Comparison of ENCODE assay signal across 26 mouse cellular contexts in genomic region chr17:32447195-32447594, GRCm38 (mm10). TPM values are rescaled to one million over a fixed set of nuclear protein-coding genes. Genes with fewer than 3 reads are reported as not detected.
DNase-seq lines count a peak whose midpoint lies in the region; ATAC-seq and TF ChIP-seq lines count a peak whose summit lies in the region.
"Had no signal": no experiment of that assay in that cellular context is flagged by ENCODE, and none has a peak within 500 bp of the region (broad histone marks: within the 10 kb centered on the region; RNA-seq: fewer than 3 reads in every experiment).

No protein-coding gene starts in this region.

- intact Hi-C loops in gastrocnemius, adult 2 months (cut with DNase I): no loop called here

- H3K27me3 ChIP-seq in liver, postnatal 0 days (ENCODE audit: insufficient read depth, low read length): peaks cover 3% of the 10 kb centered on the region
- peaks cover 27% of the 10 kb centered on the region for H3K27me3 ChIP-seq in liver, embryonic 12.5 days (replicated peaks)
- H3K27me3 ChIP-seq in CH12.LX (replicated peaks) (no peaks in the 10 kb centered on the region), MEL (ENCODE audit: control insufficient read depth in 1 of 2, insufficient read depth in 2 of 2, low read length in 2 of 2) (peaks cover 6 to 11% of the 10 kb centered on the region in 2 experiments)
- no peaks in the 10 kb centered on the region for H3K27me3 ChIP-seq in hindbrain, embryonic 11.5 days (ENCODE audit: control insufficient read depth, insufficient read depth, low read length)

- no peak for TF ChIP-seq POLR2A in CH12.LX (IDR thresholded peaks at IDR 0.05; ENCODE audit: low read depth, low read length)
- no peak for TF ChIP-seq POLR2A in MEL (IDR thresholded peaks at IDR 0.05; ENCODE audit: control insufficient read depth in 1 of 2, insufficient read depth in 1 of 2, low read depth in 1 of 2, low read length in 2 of 2, poor library complexity in 1 of 2)

- no peaks in the 10 kb centered on the region for H3K36me3 ChIP-seq in liver, postnatal 0 days (replicated peaks; ENCODE audit: insufficient read depth, low read length)
- H3K36me3 ChIP-seq in liver, embryonic 12.5 days: no peaks in the 10 kb centered on the region
- H3K36me3 ChIP-seq in CH12.LX (replicated peaks in 1 of 2; ENCODE audit: control insufficient read depth in 1 of 2, insufficient read depth in 1 of 2, low read length in 1 of 2) (no peaks in the 10 kb centered on the region), MEL (ENCODE audit: control insufficient read depth in 1 of 2, insufficient read depth in 2 of 2, low read length in 2 of 2) (no peaks in the 10 kb centered on the region)
- H3K36me3 ChIP-seq in hindbrain, embryonic 11.5 days (ENCODE audit: control insufficient read depth, insufficient read depth, low read length): no peaks in the 10 kb centered on the region
- H3K36me3 ChIP-seq: embryonic facial prominence, embryonic 12.5 days; forebrain, embryonic 15.5 days; G1E; heart, embryonic 10.5 days; heart, embryonic 15.5 days; hindbrain, embryonic 10.5 days; hindbrain, embryonic 15.5 days had no signal

- no peak overlapping the region for H3K9ac ChIP-seq in liver, postnatal 0 days (replicated peaks)
- no peak overlapping the region for H3K9ac ChIP-seq in liver, embryonic 12.5 days
- H3K9ac ChIP-seq in CH12.LX (ENCODE audit: insufficient read depth, low read depth): no peak overlapping the region
- H3K9ac ChIP-seq in MEL (ENCODE audit: control insufficient read depth, low read depth, low read length, poor library complexity, severe bottlenecking): no peak overlapping the region
- no peak overlapping the region for H3K9ac ChIP-seq in hindbrain, embryonic 11.5 days (ENCODE audit: low read depth, low read length)
- H3K9ac ChIP-seq: embryonic facial prominence, embryonic 12.5 days; forebrain, embryonic 15.5 days; heart, embryonic 15.5 days; hindbrain, embryonic 15.5 days had no signal

- H3K9me3 ChIP-seq in liver, postnatal 0 days (ENCODE audit: low read length): peaks cover 8% of the 10 kb centered on the region; the same call in 1 of the 2 replicates
- peaks cover 7% of the 10 kb centered on the region; the same call in 1 of the 2 replicates for H3K9me3 ChIP-seq in liver, embryonic 12.5 days (replicated peaks)
- H3K9me3 ChIP-seq in CH12.LX (replicated peaks; ENCODE audit: low read length) (peaks cover 10% of the 10 kb centered on the region), MEL (replicated peaks; ENCODE audit: insufficient read depth, low read length) (no peaks in the 10 kb centered on the region)
- H3K9me3 ChIP-seq in hindbrain, embryonic 11.5 days (ENCODE audit: control insufficient read depth, low read length): no peaks in the 10 kb centered on the region
- H3K9me3 ChIP-seq: heart, embryonic 10.5 days; heart, embryonic 15.5 days; hindbrain, embryonic 15.5 days had no signal

- H3K4me2 ChIP-seq in liver, postnatal 0 days (ENCODE audit: low read depth, low read length): no peak overlapping the region
- no peak overlapping the region for H3K4me2 ChIP-seq in liver, embryonic 12.5 days
- no peak overlapping the region for H3K4me2 ChIP-seq in CH12.LX (ENCODE audit: insufficient read depth, low read depth, poor library complexity, severe bottlenecking)
- no peak overlapping the region for H3K4me2 ChIP-seq in hindbrain, embryonic 11.5 days (replicated peaks; ENCODE audit: low read depth, low read length)
- H3K4me2 ChIP-seq: embryonic facial prominence, embryonic 12.5 days; forebrain, embryonic 15.5 days; heart, embryonic 15.5 days; hindbrain, embryonic 15.5 days had no signal

- in situ Hi-C loops in CH12.LX (cut with MboI; ENCODE audit: low pct_ligation_motif_present, low pct_unique_long_range_greater_than_20kb, low sequenced_read_pairs): no loop called here

- H3K27ac ChIP-seq in gastrocnemius, adult 2 months: no peak overlapping the region
- H3K27ac ChIP-seq in liver, postnatal 0 days (ENCODE audit: low read depth): no peak overlapping the region
- H3K27ac ChIP-seq in liver, embryonic 12.5 days: no peak overlapping the region
- no peak overlapping the region for H3K27ac ChIP-seq in CH12.LX (ENCODE audit: insufficient read depth, low read depth)
- H3K27ac ChIP-seq in MEL (ENCODE audit: control insufficient read depth, low read depth, low read length): no peak overlapping the region
- no peak overlapping the region for H3K27ac ChIP-seq in hindbrain, embryonic 11.5 days (ENCODE audit: low read depth, low read length)
- H3K27ac ChIP-seq: embryonic facial prominence, embryonic 12.5 days; forebrain, embryonic 15.5 days; heart, embryonic 10.5 days; heart, embryonic 15.5 days; hindbrain, embryonic 10.5 days; hindbrain, embryonic 15.5 days had no signal

- no peak for DNase-seq in gastrocnemius, adult 2 months
- no peak for DNase-seq in gastrocnemius, postnatal 10 days
- no peak for DNase-seq in liver, postnatal 0 days
- no peak for DNase-seq in CH12.LX (ENCODE audit: extremely low read depth)
- no peak for DNase-seq in MEL (ENCODE audit: low read depth, low spot score)
- DNase-seq in hindbrain, embryonic 11.5 days (ENCODE audit: low spot score): no peak
- DNase-seq: adrenal gland, postnatal 10 days; B cell, adult 2 months; cerebellum, adult 11-12 months; cerebellum, adult 9-10 months; cerebellum, postnatal 25 days; gastrocnemius, postnatal 25 days; heart, postnatal 14 days had no signal

- ATAC-seq in liver, postnatal 0 days: no peak
- ATAC-seq in liver, embryonic 12.5 days: no peak
- ATAC-seq in hindbrain, embryonic 11.5 days (ENCODE audit: low FRiP score): no peak
- ATAC-seq in frontal cortex, adult (ENCODE audit: low TSS enrichment): no peak
- ATAC-seq: CD4-positive, CD25-positive, alpha-beta regulatory T cell, adult 4 months; forebrain, embryonic 15.5 days; intestine, embryonic 16.5 days had no signal

- TF ChIP-seq RAD21 in CH12.LX (IDR thresholded peaks at IDR 0.05; ENCODE audit: low read depth, low read length) (no peak), MEL (IDR thresholded peaks at IDR 0.05; ENCODE audit: low read depth, low read length) (no peak)

- no peak for TF ChIP-seq EP300 in liver, postnatal 0 days (IDR thresholded peaks at IDR 0.05; ENCODE audit: low read depth)
- TF ChIP-seq EP300 in CH12.LX (IDR thresholded peaks at IDR 0.05; ENCODE audit: low read length) (no peak), MEL (IDR thresholded peaks at IDR 0.05; ENCODE audit: low read depth in 1 of 2, low read length in 2 of 2) (no peak)

- H3K79me2 ChIP-seq in CH12.LX (replicated peaks; ENCODE audit: control insufficient read depth, extremely low read depth, insufficient read depth, poor library complexity, severe bottlenecking) (no peaks in the 10 kb centered on the region), MEL (ENCODE audit: control insufficient read depth, insufficient read depth, low read length, poor library complexity) (no peaks in the 10 kb centered on the region)

- H3K4me1 ChIP-seq in liver, postnatal 0 days (ENCODE audit: insufficient read depth): peaks cover 1% of the 10 kb centered on the region; the same call in 1 of the 2 replicates
- peaks cover 2% of the 10 kb centered on the region for H3K4me1 ChIP-seq in liver, embryonic 12.5 days
- H3K4me1 ChIP-seq in CH12.LX (ENCODE audit: control insufficient read depth in 1 of 2, insufficient read depth in 2 of 2) (peaks cover 3 to 19% of the 10 kb centered on the region in 2 experiments; a peak in 2 of 4 replicates), MEL (ENCODE audit: control insufficient read depth in 1 of 2, insufficient read depth in 2 of 2, low read length in 2 of 2) (no peaks in the 10 kb centered on the region)
- H3K4me1 ChIP-seq in hindbrain, embryonic 11.5 days (replicated peaks; ENCODE audit: control insufficient read depth, insufficient read depth, low read length): 0 out of 2 replicates have a peak, but pooled peaks cover 2% of the 10 kb centered on the region

- no peak overlapping the region for H3K4me3 ChIP-seq in gastrocnemius, adult 2 months
- no peak overlapping the region for H3K4me3 ChIP-seq in liver, postnatal 0 days (ENCODE audit: low read depth, low read length)
- no peak overlapping the region for H3K4me3 ChIP-seq in liver, embryonic 12.5 days
- H3K4me3 ChIP-seq in CH12.LX (replicated peaks in 1 of 3; ENCODE audit: low read depth in 2 of 3, low read length in 2 of 3, poor library complexity in 1 of 3) (no peak overlapping the region), MEL (ENCODE audit: control insufficient read depth in 1 of 2, insufficient read depth in 1 of 2, low read depth in 2 of 2, low read length in 2 of 2) (no peak overlapping the region)
- H3K4me3 ChIP-seq in hindbrain, embryonic 11.5 days (ENCODE audit: low read depth, low read length): no peak overlapping the region
- H3K4me3 ChIP-seq: embryonic facial prominence, embryonic 12.5 days; forebrain, embryonic 15.5 days; heart, embryonic 10.5 days; heart, embryonic 15.5 days; hindbrain, embryonic 10.5 days; hindbrain, embryonic 15.5 days had no signal

- dilution Hi-C loops in CH12.LX (cut with MboI; ENCODE audit: extremely low pct_ligation_motif_present, extremely low pct_unique_long_range_greater_than_20kb, low sequenced_read_pairs): no loop called here

- TF ChIP-seq CTCF in gastrocnemius, adult 2 months (IDR thresholded peaks at IDR 0.05): peak; percentile 14; the same call in 1 of the 2 replicates
- TF ChIP-seq CTCF in liver, postnatal 0 days (IDR thresholded peaks at IDR 0.05; ENCODE audit: low read depth): peak; percentile 36
- TF ChIP-seq CTCF in CH12.LX (conservative IDR thresholded peaks at IDR 0.05 in 1 of 2, IDR thresholded peaks at IDR 0.05 in 1 of 2; ENCODE audit: low read depth in 2 of 2, low read length in 2 of 2) (peak; percentile 6 to 23; a peak in 2 of 4 replicates), MEL (IDR thresholded peaks at IDR 0.05 in 2 of 3, conservative IDR thresholded peaks at IDR 0.05 in 1 of 3; ENCODE audit: control insufficient read depth in 1 of 3, insufficient read depth in 1 of 3, low read depth in 2 of 3, low read length in 3 of 3, poor library complexity in 1 of 3, severe bottlenecking in 1 of 3) (peak in 2 of 3 experiments; percentile 20 to 25; a peak in 2 of 6 replicates)

RNA-seq across cellular contexts. Expression of gene Cyp4f39, which starts 5.3 kb away (rescaled TPM):
- 1 to 10 TPM in 1 of 2 experiments, under 1 TPM in 1; 0.33 to 2.3 TPM for total RNA-seq in gastrocnemius, adult 2 months (2021)
- total RNA-seq in gastrocnemius, postnatal 10 days (2021): 1 to 10 TPM in 1 of 2 experiments, under 1 TPM in 1; 0.61 to 1.0 TPM
- 0.22 and 0.32 TPM in 2 replicates for polyA plus RNA-seq in liver, postnatal 0 days (2015; fragmentation: Nextera tagmentation; extraction: Ambion mirVana)
- polyA plus RNA-seq in liver, embryonic 12.5 days (2016; fragmentation: Nextera tagmentation; extraction: Ambion mirVana): 0.32 and 0.50 TPM in 2 replicates
- total RNA-seq in CH12.LX (2012; rRNA removed) (0.64 and 0.67 TPM in 2 replicates), CH12.LX (2014; rRNA removed) (0.58 and 0.64 TPM in 2 replicates), MEL (2012; rRNA removed) (not detected in 2 replicates)
- polyA plus RNA-seq in CH12.LX (2012; ENCODE audit: insufficient read length, low read depth) (0.70 and 0.93 TPM in 2 replicates), MEL (2012; ENCODE audit: insufficient read depth in 1 of 2, insufficient read length in 2 of 2, low read depth in 1 of 2, low replicate concordance in 2 of 2, missing spikeins in 1 of 2) (not detected)
- polyA plus RNA-seq in hindbrain, embryonic 11.5 days (2014; fragmentation: Nextera tagmentation; extraction: Ambion mirVana): 0.50 TPM in 1 of 2 replicates, not detected in the other
- polyA plus RNA-seq: cortical plate, adult 2 months; frontal cortex, adult 2 months; G1E; heart, embryonic 10.5 days had no signal

RNA-seq across cellular contexts. Expression of gene Pglyrp2, which starts 23.2 kb away (rescaled TPM):
- not detected for total RNA-seq in gastrocnemius, adult 2 months (2021)
- not detected for total RNA-seq in gastrocnemius, postnatal 10 days (2021)
- 48.4 and 53.7 TPM in 2 replicates for polyA plus RNA-seq in liver, postnatal 0 days (2015; fragmentation: Nextera tagmentation; extraction: Ambion mirVana)
- 1.6 and 1.8 TPM in 2 replicates for polyA plus RNA-seq in liver, embryonic 12.5 days (2016; fragmentation: Nextera tagmentation; extraction: Ambion mirVana)
- total RNA-seq in CH12.LX (2012; rRNA removed) (1.2 and 2.0 TPM in 2 replicates), CH12.LX (2014; rRNA removed) (3.5 and 4.1 TPM in 2 replicates), MEL (2012; rRNA removed) (1.8 and 2.5 TPM in 2 replicates)
- polyA plus RNA-seq in CH12.LX (2012; ENCODE audit: insufficient read length, low read depth) (4.1 and 5.8 TPM in 2 replicates), MEL (2012; ENCODE audit: insufficient read depth in 1 of 2, insufficient read length in 2 of 2, low read depth in 1 of 2, low replicate concordance in 2 of 2, missing spikeins in 1 of 2) (1 to 10 TPM in 1 of 2 experiments, not detected in 1; 3.5 TPM)
- not detected in 2 replicates for polyA plus RNA-seq in hindbrain, embryonic 11.5 days (2014; fragmentation: Nextera tagmentation; extraction: Ambion mirVana)
- total RNA-seq: gastrocnemius, postnatal 25 days had no signal
- polyA plus RNA-seq: cortical plate, adult 2 months; forebrain, embryonic 15.5 days; frontal cortex, adult 2 months; hindbrain, embryonic 10.5 days; hindbrain, embryonic 15.5 days had no signal

RNA-seq across cellular contexts. Expression of gene Rasal3, which starts 43.8 kb away (rescaled TPM):
- under 1 TPM; 0.06 to 0.31 TPM for total RNA-seq in gastrocnemius, adult 2 months (2021)
- under 1 TPM; 0.70 to 0.90 TPM for total RNA-seq in gastrocnemius, postnatal 10 days (2021)
- 2.9 and 3.1 TPM in 2 replicates for polyA plus RNA-seq in liver, postnatal 0 days (2015; fragmentation: Nextera tagmentation; extraction: Ambion mirVana)
- 7.2 and 8.1 TPM in 2 replicates for polyA plus RNA-seq in liver, embryonic 12.5 days (2016; fragmentation: Nextera tagmentation; extraction: Ambion mirVana)
- total RNA-seq in CH12.LX (2012; rRNA removed) (27.5 and 40.5 TPM in 2 replicates), CH12.LX (2014; rRNA removed) (18.1 and 18.6 TPM in 2 replicates), MEL (2012; rRNA removed) (0.04 TPM in 1 of 2 replicates, not detected in the other)
- polyA plus RNA-seq in CH12.LX (2012; ENCODE audit: insufficient read length, low read depth) (77.6 and 83.2 TPM in 2 replicates), MEL (2012; ENCODE audit: insufficient read depth in 1 of 2, insufficient read length in 2 of 2, low read depth in 1 of 2, low replicate concordance in 2 of 2, missing spikeins in 1 of 2) (under 1 TPM in 1 of 2 experiments, not detected in 1; 0.04 TPM)
- 0.48 and 0.89 TPM in 2 replicates for polyA plus RNA-seq in hindbrain, embryonic 11.5 days (2014; fragmentation: Nextera tagmentation; extraction: Ambion mirVana)

RNA-seq across cellular contexts. Expression of gene Wiz, which starts 58.0 kb away (rescaled TPM):
- 10 to 100 TPM; 13.0 to 13.7 TPM for total RNA-seq in gastrocnemius, adult 2 months (2021)
- total RNA-seq in gastrocnemius, postnatal 10 days (2021): 10 to 100 TPM; 17.5 to 24.5 TPM
- polyA plus RNA-seq in liver, postnatal 0 days (2015; fragmentation: Nextera tagmentation; extraction: Ambion mirVana): 2.7 and 3.2 TPM in 2 replicates
- 13.3 and 14.8 TPM in 2 replicates for polyA plus RNA-seq in liver, embryonic 12.5 days (2016; fragmentation: Nextera tagmentation; extraction: Ambion mirVana)
- total RNA-seq in CH12.LX (2012; rRNA removed) (4.4 and 4.5 TPM in 2 replicates), CH12.LX (2014; rRNA removed) (1.0 and 1.2 TPM in 2 replicates), MEL (2012; rRNA removed) (4.4 and 5.6 TPM in 2 replicates)
- polyA plus RNA-seq in CH12.LX (2012; ENCODE audit: insufficient read length, low read depth) (20.4 and 25.4 TPM in 2 replicates), MEL (2012; ENCODE audit: insufficient read depth in 1 of 2, insufficient read length in 2 of 2, low read depth in 1 of 2, low replicate concordance in 2 of 2, missing spikeins in 1 of 2) (10 to 100 TPM in 1 of 2 experiments, not detected in 1; 44.1 TPM)
- 27.8 and 33.0 TPM in 2 replicates for polyA plus RNA-seq in hindbrain, embryonic 11.5 days (2014; fragmentation: Nextera tagmentation; extraction: Ambion mirVana)

RNA-seq across cellular contexts. Expression of gene Cyp4f17, which starts 58.7 kb away (rescaled TPM):
- 1 to 10 TPM; 1.5 to 2.2 TPM for total RNA-seq in gastrocnemius, adult 2 months (2021)
- total RNA-seq in gastrocnemius, postnatal 10 days (2021): 1 to 10 TPM; 1.7 to 2.3 TPM
- polyA plus RNA-seq in liver, postnatal 0 days (2015; fragmentation: Nextera tagmentation; extraction: Ambion mirVana): 2.7 and 2.9 TPM in 2 replicates
- 0.91 and 0.96 TPM in 2 replicates for polyA plus RNA-seq in liver, embryonic 12.5 days (2016; fragmentation: Nextera tagmentation; extraction: Ambion mirVana)
- total RNA-seq in CH12.LX (2012; rRNA removed) (2.2 and 3.3 TPM in 2 replicates), CH12.LX (2014; rRNA removed) (4.1 and 4.4 TPM in 2 replicates), MEL (2012; rRNA removed) (0.42 and 0.52 TPM in 2 replicates)
- polyA plus RNA-seq in CH12.LX (2012; ENCODE audit: insufficient read length, low read depth) (3.6 and 4.8 TPM in 2 replicates), MEL (2012; ENCODE audit: insufficient read depth in 1 of 2, insufficient read length in 2 of 2, low read depth in 1 of 2, low replicate concordance in 2 of 2, missing spikeins in 1 of 2) (1 to 10 TPM in 1 of 2 experiments, not detected in 1; 1.8 TPM)
- polyA plus RNA-seq in hindbrain, embryonic 11.5 days (2014; fragmentation: Nextera tagmentation; extraction: Ambion mirVana): 6.0 and 10.3 TPM in 2 replicates
